Mouse (Mus musculus): ENCODE results near the gene Mrtfa. TPM values are rescaled to one million over a fixed set of nuclear protein-coding genes. Genes with fewer than 3 reads are reported as not detected.
A peak's percentile ranks its signal among the peaks of the same experiment; 100 is the strongest.

The Mrtfa gene
- polyA plus RNA-seq, 1 experiment = 18.4 TPM

DNA sequence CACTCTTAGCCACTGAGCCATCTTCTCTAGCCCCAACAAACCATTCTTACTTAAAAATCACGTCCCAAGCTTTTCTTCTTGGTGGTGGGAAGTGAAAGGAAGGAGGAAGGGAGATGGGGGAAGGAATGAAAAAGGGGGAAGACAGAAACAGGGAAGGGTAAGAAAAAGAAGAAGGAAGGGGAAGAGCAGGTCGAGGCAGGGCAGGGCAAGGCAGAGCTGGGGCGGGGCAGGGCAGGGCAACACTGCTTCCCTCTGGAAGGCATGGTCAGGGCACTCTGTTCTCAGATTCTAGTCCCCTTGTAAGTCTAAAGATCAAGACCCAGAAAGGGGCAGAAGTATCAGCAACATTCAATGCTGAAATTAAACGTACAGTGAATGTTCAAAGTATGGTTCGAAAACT lies 132.8 kb downstream of the Mrtfa start:
- TF ChIP-seq EP300 (IDR thresholded peaks at IDR 0.05; ENCODE audit: insufficient read depth, low read depth, low read length) = no peak
- no peak for TF ChIP-seq CTCF (IDR thresholded peaks at IDR 0.05; ENCODE audit: low read depth, low read length)
- no peak for TF ChIP-seq POLR2A (IDR thresholded peaks at IDR 0.05; ENCODE audit: insufficient read depth, low read length)
- H3K4me1 ChIP-seq (ENCODE audit: control insufficient read depth, insufficient read depth, low read length) = no peaks in the 10 kb centered on the region
- H3K4me3 ChIP-seq (ENCODE audit: low read depth, low read length) = no peak overlapping the region
- no peak overlapping the region for H3K9ac ChIP-seq (ENCODE audit: low read depth, poor library complexity, severe bottlenecking)
- no peak overlapping the region for H3K27ac ChIP-seq (ENCODE audit: insufficient read depth, low read length)
- H3K27me3 ChIP-seq (ENCODE audit: control insufficient read depth, insufficient read depth, low read length, poor library complexity, severe bottlenecking) = no peaks in the 10 kb centered on the region
- no peaks in the 10 kb centered on the region for H3K36me3 ChIP-seq (ENCODE audit: control insufficient read depth, insufficient read depth, low read length, poor library complexity, severe bottlenecking)
- H3K9me3 ChIP-seq (replicated peaks; ENCODE audit: control insufficient read depth, insufficient read depth, low read length, poor library complexity, severe bottlenecking) = no peaks in the 10 kb centered on the region

GRCm38 (mm10) chr15:81055488-81055887 lies 135.1 kb downstream of the Mrtfa start:
- no peaks in the 10 kb centered on the region for H3K9me3 ChIP-seq (replicated peaks; ENCODE audit: control insufficient read depth, insufficient read depth, low read length, poor library complexity, severe bottlenecking)
- no peaks in the 10 kb centered on the region for H3K4me1 ChIP-seq (ENCODE audit: control insufficient read depth, insufficient read depth, low read length)
- no peak overlapping the region for H3K27ac ChIP-seq (ENCODE audit: insufficient read depth, low read length)
- no peaks in the 10 kb centered on the region for H3K36me3 ChIP-seq (ENCODE audit: control insufficient read depth, insufficient read depth, low read length, poor library complexity, severe bottlenecking)
- TF ChIP-seq EP300 (IDR thresholded peaks at IDR 0.05; ENCODE audit: insufficient read depth, low read depth, low read length) (no peak), CTCF (IDR thresholded peaks at IDR 0.05; ENCODE audit: low read depth, low read length) (no peak), POLR2A (IDR thresholded peaks at IDR 0.05; ENCODE audit: insufficient read depth, low read length) (no peak)
- H3K27me3 ChIP-seq (ENCODE audit: control insufficient read depth, insufficient read depth, low read length, poor library complexity, severe bottlenecking) = no peaks in the 10 kb centered on the region
- H3K9ac ChIP-seq (ENCODE audit: low read depth, poor library complexity, severe bottlenecking) = no peak overlapping the region
- H3K4me3 ChIP-seq (ENCODE audit: low read depth, low read length) = no peak overlapping the region

DNA sequence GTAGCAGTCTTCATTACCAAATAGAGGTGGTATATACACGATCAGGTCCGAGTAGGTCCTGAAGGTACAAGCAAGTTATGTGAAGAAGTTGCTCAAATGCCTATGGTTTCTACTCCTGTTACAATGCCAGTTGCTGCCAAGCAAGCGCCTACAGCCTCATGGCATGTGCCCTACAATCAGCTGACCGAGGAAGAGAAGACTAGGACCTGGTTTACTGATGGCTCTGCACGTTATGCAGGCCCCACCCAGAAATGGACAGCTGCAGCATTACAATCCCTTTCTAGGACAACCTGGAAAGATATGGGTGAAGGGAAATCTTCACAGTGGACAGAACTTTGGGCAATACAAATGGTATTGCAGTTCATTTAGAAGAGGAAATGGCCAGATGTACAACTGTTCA lies 138.1 kb downstream of the Mrtfa start:
- H3K27ac ChIP-seq (ENCODE audit: insufficient read depth, low read length) = no peak overlapping the region
- H3K9me3 ChIP-seq (replicated peaks; ENCODE audit: control insufficient read depth, insufficient read depth, low read length, poor library complexity, severe bottlenecking) = no peaks in the 10 kb centered on the region
- no peaks in the 10 kb centered on the region for H3K36me3 ChIP-seq (ENCODE audit: control insufficient read depth, insufficient read depth, low read length, poor library complexity, severe bottlenecking)
- TF ChIP-seq EP300 (IDR thresholded peaks at IDR 0.05; ENCODE audit: insufficient read depth, low read depth, low read length) (no peak), POLR2A (IDR thresholded peaks at IDR 0.05; ENCODE audit: insufficient read depth, low read length) (no peak), CTCF (IDR thresholded peaks at IDR 0.05; ENCODE audit: low read depth, low read length) (no peak)
- H3K9ac ChIP-seq (ENCODE audit: low read depth, poor library complexity, severe bottlenecking) = no peak overlapping the region
- H3K4me3 ChIP-seq (ENCODE audit: low read depth, low read length) = no peak overlapping the region
- no peaks in the 10 kb centered on the region for H3K4me1 ChIP-seq (ENCODE audit: control insufficient read depth, insufficient read depth, low read length)
- H3K27me3 ChIP-seq (ENCODE audit: control insufficient read depth, insufficient read depth, low read length, poor library complexity, severe bottlenecking) = no peaks in the 10 kb centered on the region

DNA sequence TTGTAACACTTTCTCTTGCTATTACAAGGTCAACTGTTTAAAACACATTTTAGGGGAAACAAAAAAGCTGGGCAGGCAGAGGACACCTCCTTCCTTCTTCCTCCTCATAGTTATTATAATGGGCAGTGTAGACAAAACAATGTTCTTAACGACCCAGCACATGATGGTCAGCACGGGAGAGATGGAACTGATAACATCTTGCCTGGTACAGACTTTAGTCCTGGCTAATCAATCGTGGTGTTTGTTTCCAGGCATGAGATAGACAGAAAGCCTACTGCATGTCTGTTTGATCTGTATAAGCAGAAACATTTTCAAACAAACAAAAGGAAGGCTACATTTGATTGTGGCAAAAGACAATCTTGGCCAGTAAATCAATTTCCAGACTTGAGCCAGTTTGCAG lies 140.1 kb downstream of the Mrtfa start:
- no peak overlapping the region for H3K4me3 ChIP-seq (ENCODE audit: low read depth, low read length)
- no peak overlapping the region for H3K9ac ChIP-seq (ENCODE audit: low read depth, poor library complexity, severe bottlenecking)
- TF ChIP-seq POLR2A (IDR thresholded peaks at IDR 0.05; ENCODE audit: insufficient read depth, low read length) (no peak), EP300 (IDR thresholded peaks at IDR 0.05; ENCODE audit: insufficient read depth, low read depth, low read length) (no peak), CTCF (IDR thresholded peaks at IDR 0.05; ENCODE audit: low read depth, low read length) (no peak)
- H3K9me3 ChIP-seq (replicated peaks; ENCODE audit: control insufficient read depth, insufficient read depth, low read length, poor library complexity, severe bottlenecking) = no peaks in the 10 kb centered on the region
- H3K4me1 ChIP-seq (ENCODE audit: control insufficient read depth, insufficient read depth, low read length) = no peaks in the 10 kb centered on the region
- H3K36me3 ChIP-seq (ENCODE audit: control insufficient read depth, insufficient read depth, low read length, poor library complexity, severe bottlenecking) = no peaks in the 10 kb centered on the region
- no peak overlapping the region for H3K27ac ChIP-seq (ENCODE audit: insufficient read depth, low read length)
- no peaks in the 10 kb centered on the region for H3K27me3 ChIP-seq (ENCODE audit: control insufficient read depth, insufficient read depth, low read length, poor library complexity, severe bottlenecking)

DNA sequence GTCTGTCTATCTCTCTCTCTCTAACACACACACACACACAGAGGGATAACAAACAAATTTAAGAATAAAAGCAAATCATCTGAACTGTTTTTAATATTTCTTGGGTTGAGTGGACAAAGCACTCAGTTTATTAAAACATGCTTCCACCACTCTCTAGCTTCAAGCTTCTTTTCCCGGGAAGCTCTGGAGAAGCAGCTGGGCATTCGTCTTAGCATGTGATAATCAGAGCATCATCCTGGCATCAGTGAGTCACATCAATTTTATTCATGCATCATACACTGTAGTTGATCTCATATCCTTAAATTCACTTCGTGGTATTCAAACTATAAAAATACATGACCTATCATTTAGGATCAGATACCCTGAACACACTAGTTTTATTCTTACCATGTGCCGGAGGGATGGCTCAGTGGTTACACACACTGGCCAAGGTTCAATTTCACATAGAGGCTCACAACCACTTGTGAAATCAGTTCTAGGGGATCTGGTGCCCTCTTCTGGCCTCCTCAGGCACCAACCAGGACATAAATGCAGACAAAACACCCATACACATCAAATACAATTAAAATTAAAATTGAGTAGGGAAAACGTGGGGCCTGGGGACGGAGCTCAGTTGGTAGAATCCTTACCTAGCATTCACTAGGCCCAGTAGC lies 141.0 kb downstream of the Mrtfa start:
- TF ChIP-seq EP300 (IDR thresholded peaks at IDR 0.05; ENCODE audit: insufficient read depth, low read depth, low read length) (no peak), POLR2A (IDR thresholded peaks at IDR 0.05; ENCODE audit: insufficient read depth, low read length) (no peak), CTCF (IDR thresholded peaks at IDR 0.05; ENCODE audit: low read depth, low read length) (peak; percentile 34)
- no peaks in the 10 kb centered on the region for H3K4me1 ChIP-seq (ENCODE audit: control insufficient read depth, insufficient read depth, low read length)
- H3K4me3 ChIP-seq (ENCODE audit: low read depth, low read length) = no peak overlapping the region
- H3K36me3 ChIP-seq (ENCODE audit: control insufficient read depth, insufficient read depth, low read length, poor library complexity, severe bottlenecking) = no peaks in the 10 kb centered on the region
- H3K27me3 ChIP-seq (ENCODE audit: control insufficient read depth, insufficient read depth, low read length, poor library complexity, severe bottlenecking) = no peaks in the 10 kb centered on the region
- no peak overlapping the region for H3K9ac ChIP-seq (ENCODE audit: low read depth, poor library complexity, severe bottlenecking)
- H3K9me3 ChIP-seq (replicated peaks; ENCODE audit: control insufficient read depth, insufficient read depth, low read length, poor library complexity, severe bottlenecking) = no peaks in the 10 kb centered on the region
- no peak overlapping the region for H3K27ac ChIP-seq (ENCODE audit: insufficient read depth, low read length)

- no peaks in the 10 kb centered on the region for H3K9me3 ChIP-seq (replicated peaks; ENCODE audit: control insufficient read depth, insufficient read depth, low read length, poor library complexity, severe bottlenecking)
- H3K27me3 ChIP-seq (ENCODE audit: control insufficient read depth, insufficient read depth, low read length, poor library complexity, severe bottlenecking) = no peaks in the 10 kb centered on the region
- H3K9ac ChIP-seq (ENCODE audit: low read depth, poor library complexity, severe bottlenecking) = no peak overlapping the region
- H3K27ac ChIP-seq (ENCODE audit: insufficient read depth, low read length) = no peak overlapping the region
- TF ChIP-seq EP300 (IDR thresholded peaks at IDR 0.05; ENCODE audit: insufficient read depth, low read depth, low read length) (no peak), CTCF (IDR thresholded peaks at IDR 0.05; ENCODE audit: low read depth, low read length) (no peak), POLR2A (IDR thresholded peaks at IDR 0.05; ENCODE audit: insufficient read depth, low read length) (no peak)
- H3K4me1 ChIP-seq (ENCODE audit: control insufficient read depth, insufficient read depth, low read length) = no peaks in the 10 kb centered on the region
- no peak overlapping the region for H3K4me3 ChIP-seq (ENCODE audit: low read depth, low read length)
- H3K36me3 ChIP-seq (ENCODE audit: control insufficient read depth, insufficient read depth, low read length, poor library complexity, severe bottlenecking) = no peaks in the 10 kb centered on the region
Observed at GRCm38 (mm10) chr15:81047497-81047896, 143.1 kb downstream of the Mrtfa start.

All from ES-Bruce4 (cell line).